Mouse (Mus musculus): Measurements from ENCODE around the gene Ostf1. TPM values are rescaled to one million over a fixed set of nuclear protein-coding genes. Genes with fewer than 3 reads are reported as not detected.
A peak's percentile ranks its signal among the peaks of the same experiment; 100 is the strongest.

Ostf1 gene
- total RNA-seq, 1 experiment from 2014 or later: 125 TPM

- DNase-seq: no peak
Observed at GRCm38 (mm10) chr19:18646397-18646796, 14.8 kb upstream of the Ostf1 start.

- no peak for DNase-seq
Observed at GRCm38 (mm10) chr19:18644084-18644483, 12.5 kb upstream of the Ostf1 start.

- DNase-seq: no peak
Observed at GRCm38 (mm10) chr19:18643411-18643810, 11.8 kb upstream of the Ostf1 start.

GRCm38 (mm10) chr19:18641001-18641400 lies 9.4 kb upstream of the Ostf1 start:
- DNase-seq: no peak

- DNase-seq: no peak
Observed at GRCm38 (mm10) chr19:18639552-18639951, 7.9 kb upstream of the Ostf1 start.

GRCm38 (mm10) chr19:18638949-18639348 lies 7.3 kb upstream of the Ostf1 start:
- no peak for DNase-seq

- DNase-seq: no peak
Observed at GRCm38 (mm10) chr19:18637954-18638353, 6.3 kb upstream of the Ostf1 start.

- no peak for DNase-seq
Observed at GRCm38 (mm10) chr19:18632231-18633185, 885 bp upstream of the Ostf1 start.

GRCm38 (mm10) chr19:18631161-18631643 lies 421 bp downstream of the Ostf1 start:
- peak; percentile 72 for DNase-seq

GRCm38 (mm10) chr19:18630221-18631119 lies 1.2 kb downstream of the Ostf1 start:
- no peak for DNase-seq

- DNase-seq: peak; percentile 40
Observed at GRCm38 (mm10) chr19:18629589-18629988, 2.0 kb downstream of the Ostf1 start.

- no peak for DNase-seq
Observed at GRCm38 (mm10) chr19:18623894-18624293, 7.7 kb downstream of the Ostf1 start.

- no peak for DNase-seq
Observed at GRCm38 (mm10) chr19:18619691-18620090, 11.9 kb downstream of the Ostf1 start.

- DNase-seq: no peak
Observed at GRCm38 (mm10) chr19:18619060-18619459, 12.6 kb downstream of the Ostf1 start.

- no peak for DNase-seq
Observed at GRCm38 (mm10) chr19:18617504-18617903, 14.1 kb downstream of the Ostf1 start.

GRCm38 (mm10) chr19:18615680-18616240 lies 15.9 kb downstream of the Ostf1 start:
- no peak for DNase-seq

GRCm38 (mm10) chr19:18614337-18614736 lies 17.3 kb downstream of the Ostf1 start:
- DNase-seq: no peak

- peak; percentile 32 for DNase-seq
Observed at GRCm38 (mm10) chr19:18608975-18609374, 22.6 kb downstream of the Ostf1 start.

- DNase-seq: no peak
Observed at GRCm38 (mm10) chr19:18607907-18608306, 23.7 kb downstream of the Ostf1 start.

- peak; percentile 26 for DNase-seq
Observed at GRCm38 (mm10) chr19:18603011-18603410, 28.6 kb downstream of the Ostf1 start.

- DNase-seq: no peak
Observed at GRCm38 (mm10) chr19:18600611-18601010, 31.0 kb downstream of the Ostf1 start.

GRCm38 (mm10) chr19:18599650-18600049 lies 32.0 kb downstream of the Ostf1 start:
- DNase-seq: no peak

Data from adrenal gland, postnatal 25 days (tissue).